Mouse (Mus musculus): Measurements from ENCODE around the gene Hist2h4. TPM values are rescaled to one million over a fixed set of nuclear protein-coding genes. Genes with fewer than 3 reads are reported as not detected.

Hist2h4 gene
- polyA plus RNA-seq, 1 experiment from 2014 or later, result 8.7 TPM

DNA sequence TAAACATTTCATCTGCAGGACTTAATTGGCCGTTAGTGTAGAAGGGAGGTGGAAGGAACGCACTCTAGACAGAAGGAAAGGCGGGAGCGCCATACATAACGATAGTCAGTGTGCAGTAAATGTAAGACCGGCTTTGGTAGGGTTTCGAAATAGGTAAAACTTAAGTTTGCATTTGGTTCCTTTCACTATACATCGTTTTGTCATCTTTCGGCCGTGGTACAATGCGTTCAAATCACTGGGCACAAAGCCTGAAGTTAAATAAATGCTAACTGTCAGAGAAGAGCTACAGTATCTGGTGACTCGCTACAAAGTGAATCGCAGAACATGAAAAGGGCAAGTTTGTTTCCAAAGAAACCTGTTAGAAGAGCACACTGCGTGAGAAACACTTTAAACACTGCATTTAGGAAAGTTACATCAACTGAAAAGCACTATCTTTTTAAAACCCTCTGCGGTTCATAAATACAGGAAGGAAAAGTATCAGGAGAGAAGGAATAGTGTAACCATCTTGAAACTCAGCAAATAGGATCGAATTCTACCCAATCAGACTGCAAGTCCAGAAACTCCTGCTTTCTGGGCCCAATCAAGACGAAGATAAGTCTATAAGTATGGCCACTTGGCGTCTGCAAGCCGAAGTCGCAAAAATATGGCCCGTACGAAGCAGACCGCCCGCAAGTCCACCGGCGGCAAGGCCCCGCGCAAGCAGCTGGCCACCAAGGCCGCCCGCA lies 5.1 kb upstream of the Hist2h4 start, which contains the start of gene Hist2h3b:
Gene Hist2h3b, plus strand, starts transcription at position 604 of the 725 bp plus-strand sequence.
- Histone ChIP-seq H3K4me2 (replicated peaks) (peak within 1 kb of the TSS; percentile 85), H3K36me3 (no peaks in the 10 kb centered on the region), H3K4me3 (replicated peaks) (peak within 1 kb of the TSS; percentile 57), H3K4me1 (peaks cover 21% of the 10 kb centered on the region), H3K9me3 (replicated peaks) (no peaks in the 10 kb centered on the region), H3K27ac (replicated peaks) (peak within 1 kb of the TSS; percentile 96), H3K27me3 (no peaks in the 10 kb centered on the region), H3K9ac (peak within 1 kb of the TSS; percentile 37; the same call in 1 of the 2 replicates)
- peak; percentile 80 for ATAC-seq (ENCODE audit: insufficient number of reproducible peaks, low FRiP score, low TSS enrichment, low read depth)
- 16% methylated on average over 30 of the region's 30 CpGs for WGBS

- H3K4me3 ChIP-seq (replicated peaks), result no peak overlapping the region
- H3K36me3 ChIP-seq, result no peaks in the 10 kb centered on the region
- ATAC-seq (ENCODE audit: insufficient number of reproducible peaks, low FRiP score, low TSS enrichment, low read depth), result no peak
- H3K9ac ChIP-seq, result no peak overlapping the region
- H3K4me1 ChIP-seq, result peaks cover 21% of the 10 kb centered on the region
- no peaks in the 10 kb centered on the region for H3K9me3 ChIP-seq (replicated peaks)
- WGBS, result 74% methylated on average over 4 of the region's 4 CpGs
- peak overlapping the region; percentile 95 for H3K27ac ChIP-seq (replicated peaks)
- H3K4me2 ChIP-seq (replicated peaks), result peak overlapping the region; percentile 49
- H3K27me3 ChIP-seq, result no peaks in the 10 kb centered on the region
These were observed 4.4 kb upstream of the Hist2h4 start for GRCm38 (mm10) chr3:96267541-96267940.

- Histone ChIP-seq H3K9me3 (replicated peaks) (no peaks in the 10 kb centered on the region), H3K27me3 (no peaks in the 10 kb centered on the region), H3K9ac (no peak overlapping the region), H3K36me3 (no peaks in the 10 kb centered on the region), H3K4me1 (peaks cover 31% of the 10 kb centered on the region), H3K27ac (replicated peaks) (no peak overlapping the region), H3K4me2 (replicated peaks) (no peak overlapping the region), H3K4me3 (replicated peaks) (no peak overlapping the region)
- WGBS, result 86% methylated on average over 8 of the region's 8 CpGs
- ATAC-seq (ENCODE audit: insufficient number of reproducible peaks, low FRiP score, low TSS enrichment, low read depth), result no peak
These were observed 3.1 kb upstream of the Hist2h4 start for GRCm38 (mm10) chr3:96266132-96266710.

DNA sequence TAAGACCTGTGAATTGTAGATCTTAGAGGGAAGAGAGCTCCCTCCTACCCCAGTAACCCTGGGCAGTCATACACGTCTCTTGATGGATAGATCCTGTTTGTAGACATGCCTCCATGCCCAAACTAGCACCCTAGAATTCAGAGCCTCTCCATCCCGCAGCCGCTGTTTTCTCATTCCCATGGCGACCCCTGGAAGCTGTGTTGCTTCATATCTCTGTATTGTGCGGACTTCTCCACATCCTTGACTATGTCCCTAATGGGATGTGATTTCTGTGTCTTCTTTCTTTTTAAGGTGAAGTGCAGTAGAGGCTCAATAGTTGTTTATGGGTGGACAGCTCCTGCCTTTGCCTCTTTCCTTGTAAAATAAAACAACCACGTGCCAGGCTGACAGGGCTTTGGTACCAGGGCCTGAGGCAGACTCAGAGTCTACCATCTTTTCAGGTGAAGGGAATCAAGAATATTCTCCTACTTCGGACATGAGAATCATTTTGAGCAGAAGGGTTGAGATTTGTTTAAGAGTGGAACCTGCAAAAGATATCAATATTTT lies 1.4 kb upstream of the Hist2h4 start:
- Histone ChIP-seq H3K4me3 (replicated peaks) (peak overlapping the region; percentile 68), H3K9me3 (replicated peaks) (no peaks in the 10 kb centered on the region), H3K4me1 (peaks cover 28% of the 10 kb centered on the region), H3K27ac (replicated peaks) (peak overlapping the region; percentile 99), H3K27me3 (no peaks in the 10 kb centered on the region), H3K9ac (0 out of 2 replicates have a peak overlapping the region, but pooled peaks have one; percentile 50), H3K36me3 (no peaks in the 10 kb centered on the region), H3K4me2 (replicated peaks) (peak overlapping the region; percentile 65)
- ATAC-seq (ENCODE audit: insufficient number of reproducible peaks, low FRiP score, low TSS enrichment, low read depth), result no peak
- 72% methylated on average over 7 of the region's 7 CpGs for WGBS

DNA sequence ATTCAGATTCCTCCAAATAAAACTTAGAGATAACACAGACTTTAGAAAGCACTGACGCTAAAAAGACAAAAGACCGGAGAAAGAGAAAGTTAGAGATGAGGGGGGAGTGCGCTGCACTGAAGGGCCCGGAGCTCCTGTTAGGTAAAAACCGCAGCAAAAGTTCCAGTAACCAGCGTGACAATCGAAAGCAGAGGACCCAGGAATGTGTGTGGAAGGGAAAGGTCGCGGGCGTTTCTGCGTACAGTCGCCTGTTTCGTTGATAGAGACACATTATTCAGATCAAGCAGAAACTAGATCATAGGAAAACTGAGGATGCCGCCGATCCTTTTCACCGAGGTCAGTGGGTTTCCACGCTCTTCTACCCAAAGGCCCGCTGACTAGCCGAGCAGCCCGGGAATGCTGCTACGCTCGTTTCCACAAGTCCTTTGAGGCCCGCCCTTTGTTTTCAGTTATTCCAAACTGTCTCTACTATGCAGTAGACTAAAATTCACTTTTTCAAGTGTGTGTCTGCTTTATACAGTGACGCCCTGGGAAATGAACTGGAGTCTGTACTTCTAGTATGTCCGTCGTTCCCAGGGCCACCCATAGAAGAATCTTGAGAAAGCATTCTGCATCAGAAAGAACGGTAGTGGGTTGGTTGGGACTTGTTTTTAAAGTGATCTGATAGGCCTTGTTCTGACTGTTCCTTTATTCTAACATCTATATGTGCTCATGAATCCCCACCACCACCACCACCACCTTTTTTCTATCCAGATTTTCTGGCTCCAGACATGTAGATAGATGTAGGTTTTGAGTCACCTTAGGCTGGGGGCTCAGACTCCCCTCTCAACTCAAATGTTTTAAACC lies 670 bp upstream of the Hist2h4 start:
- H3K4me3 ChIP-seq (replicated peaks), result peak overlapping the region; percentile 68
- 3% methylated on average over 27 of the region's 27 CpGs for WGBS
- H3K36me3 ChIP-seq, result no peaks in the 10 kb centered on the region
- H3K27ac ChIP-seq (replicated peaks), result peak overlapping the region; percentile 99
- peak overlapping the region; percentile 65 for H3K4me2 ChIP-seq (replicated peaks)
- H3K27me3 ChIP-seq, result no peaks in the 10 kb centered on the region
- peaks cover 28% of the 10 kb centered on the region for H3K4me1 ChIP-seq
- peak; percentile 56; the same call in 1 of the 2 replicates for ATAC-seq (ENCODE audit: insufficient number of reproducible peaks, low FRiP score, low TSS enrichment, low read depth)
- no peaks in the 10 kb centered on the region for H3K9me3 ChIP-seq (replicated peaks)
- peak overlapping the region; percentile 50 for H3K9ac ChIP-seq

- H3K4me3 ChIP-seq (replicated peaks), result peak overlapping the region; percentile 68
- H3K27ac ChIP-seq (replicated peaks), result peak overlapping the region; percentile 99
- H3K9ac ChIP-seq, result peak overlapping the region; percentile 74
- H3K9me3 ChIP-seq (replicated peaks), result no peaks in the 10 kb centered on the region
- H3K4me2 ChIP-seq (replicated peaks), result peak overlapping the region; percentile 65
- WGBS, result under 1% methylated on average over 19 of the region's 19 CpGs
- H3K27me3 ChIP-seq, result no peaks in the 10 kb centered on the region
- H3K4me1 ChIP-seq, result peaks cover 21% of the 10 kb centered on the region
- H3K36me3 ChIP-seq, result no peaks in the 10 kb centered on the region
- ATAC-seq (ENCODE audit: insufficient number of reproducible peaks, low FRiP score, low TSS enrichment, low read depth), result peak; percentile 86
These were observed 765 bp downstream of the Hist2h4 start for GRCm38 (mm10) chr3:96262216-96262875.

DNA sequence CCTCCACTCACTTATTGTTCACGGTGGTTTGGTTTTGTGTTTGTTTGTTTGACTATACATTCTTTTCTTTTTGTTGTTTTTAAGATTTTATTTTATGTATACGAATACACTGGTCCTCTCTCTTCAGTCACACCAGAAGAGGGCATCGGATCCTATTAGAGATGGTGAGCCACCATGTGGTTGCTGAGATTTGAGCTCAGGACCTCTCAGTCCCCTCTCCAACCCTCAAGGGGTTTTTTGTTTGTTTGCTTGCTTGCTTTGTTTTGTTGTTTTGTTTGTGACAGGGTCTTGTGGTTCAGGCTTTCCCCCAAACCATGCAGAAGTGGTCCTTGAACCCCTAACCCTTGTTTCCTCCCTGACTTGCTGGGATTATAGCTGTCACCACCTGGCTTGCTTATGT lies 1.5 kb downstream of the Hist2h4 start:
- ATAC-seq (ENCODE audit: insufficient number of reproducible peaks, low FRiP score, low TSS enrichment, low read depth), result no peak

GRCm38 (mm10) chr3:96260220-96260619 lies 2.9 kb downstream of the Hist2h4 start:
- 94% methylated on average over 5 of the region's 5 CpGs for WGBS
- no peaks in the 10 kb centered on the region for H3K36me3 ChIP-seq

More for the DNA sequence above, 1.5 kb downstream of the Hist2h4 start:
- H3K4me1 ChIP-seq, result peaks cover 21% of the 10 kb centered on the region
- H3K27me3 ChIP-seq, result no peaks in the 10 kb centered on the region
- WGBS, result 47% methylated on average over 3 of the region's 3 CpGs
- H3K36me3 ChIP-seq, result no peaks in the 10 kb centered on the region
- H3K9ac ChIP-seq, result peak overlapping the region; percentile 74
- H3K4me2 ChIP-seq (replicated peaks), result peak overlapping the region; percentile 65
- peak overlapping the region; percentile 99 for H3K27ac ChIP-seq (replicated peaks)
- no peaks in the 10 kb centered on the region for H3K9me3 ChIP-seq (replicated peaks)
- peak overlapping the region; percentile 68 for H3K4me3 ChIP-seq (replicated peaks)

DNA sequence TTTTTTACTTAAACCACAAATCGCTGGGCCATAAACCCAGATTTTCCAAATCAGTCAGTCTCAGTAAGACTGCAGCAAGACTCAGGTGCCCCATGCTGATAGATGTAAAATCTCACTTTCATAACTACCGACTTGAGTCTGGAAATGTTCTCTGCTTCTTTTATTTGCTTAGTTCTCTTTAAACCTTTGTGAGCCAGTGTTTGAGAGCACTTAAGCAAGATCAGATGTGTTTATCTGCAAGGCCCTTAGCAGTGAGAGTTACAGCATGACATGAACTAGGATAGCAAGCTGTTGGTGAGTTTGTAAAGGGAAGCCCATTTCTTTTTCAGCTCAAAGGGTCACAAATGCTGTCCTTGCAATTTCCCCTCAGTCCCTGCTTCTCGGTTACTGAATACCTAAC lies 5.9 kb downstream of the Hist2h4 start:
- no peaks in the 10 kb centered on the region for H3K27me3 ChIP-seq
- no peak for ATAC-seq (ENCODE audit: insufficient number of reproducible peaks, low FRiP score, low TSS enrichment, low read depth)
- H3K4me3 ChIP-seq (replicated peaks), result no peak overlapping the region
- no peak overlapping the region for H3K27ac ChIP-seq (replicated peaks)
- no peaks in the 10 kb centered on the region for H3K36me3 ChIP-seq
- no peak overlapping the region for H3K4me2 ChIP-seq (replicated peaks)
- no peaks in the 10 kb centered on the region for H3K9me3 ChIP-seq (replicated peaks)
- 63% methylated on average over 3 of the region's 3 CpGs for WGBS
- peaks cover 12% of the 10 kb centered on the region for H3K4me1 ChIP-seq
- no peak overlapping the region for H3K9ac ChIP-seq

More at GRCm38 (mm10) chr3:96260220-96260619, 2.9 kb downstream of the Hist2h4 start:
- H3K4me1 ChIP-seq, result peaks cover 21% of the 10 kb centered on the region
- ATAC-seq (ENCODE audit: insufficient number of reproducible peaks, low FRiP score, low TSS enrichment, low read depth), result no peak
- H3K4me3 ChIP-seq (replicated peaks), result no peak overlapping the region
- H3K27ac ChIP-seq (replicated peaks), result no peak overlapping the region
- H3K9ac ChIP-seq, result no peak overlapping the region
- no peak overlapping the region for H3K4me2 ChIP-seq (replicated peaks)
- no peaks in the 10 kb centered on the region for H3K9me3 ChIP-seq (replicated peaks)
- no peaks in the 10 kb centered on the region for H3K27me3 ChIP-seq

DNA sequence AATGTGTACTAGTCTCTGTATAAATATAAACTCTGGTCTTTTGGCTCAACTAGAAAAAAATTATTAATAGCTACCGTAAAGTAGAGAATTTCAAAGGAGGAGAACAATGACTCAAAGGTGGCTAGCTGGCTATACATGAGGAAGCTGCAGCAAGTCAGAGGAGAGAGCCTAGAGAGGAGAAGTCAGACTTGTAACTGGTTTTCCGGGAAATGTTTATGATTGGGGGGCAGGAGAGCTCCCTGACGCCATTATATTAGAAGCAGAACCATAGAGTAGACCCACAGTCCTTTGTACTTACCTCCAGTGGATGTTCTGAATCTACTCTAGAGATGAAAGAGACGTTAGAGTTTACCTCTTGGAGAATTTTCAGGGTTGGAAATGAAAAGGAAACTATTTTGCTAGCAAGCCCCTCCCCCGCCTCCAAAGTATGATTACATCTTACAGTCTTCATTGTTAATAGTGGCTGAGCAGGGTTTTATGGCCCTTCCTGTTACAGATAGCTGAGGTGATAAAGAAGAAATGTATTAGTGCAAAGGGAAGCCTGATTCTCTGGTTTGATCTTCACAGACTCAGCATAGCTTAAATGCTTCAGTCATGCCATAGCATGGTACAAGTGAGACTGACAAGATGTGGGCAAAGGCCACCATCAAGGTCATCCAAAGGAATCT lies 7.1 kb downstream of the Hist2h4 start:
- Histone ChIP-seq H3K36me3 (no peaks in the 10 kb centered on the region), H3K4me1 (0 out of 2 replicates have a peak, but pooled peaks cover 5% of the 10 kb centered on the region), H3K9ac (no peak overlapping the region), H3K4me2 (replicated peaks) (no peak overlapping the region), H3K9me3 (replicated peaks) (no peaks in the 10 kb centered on the region), H3K27me3 (no peaks in the 10 kb centered on the region), H3K27ac (replicated peaks) (no peak overlapping the region), H3K4me3 (replicated peaks) (no peak overlapping the region)
- 68% methylated on average over 5 of the region's 5 CpGs for WGBS
- ATAC-seq (ENCODE audit: insufficient number of reproducible peaks, low FRiP score, low TSS enrichment, low read depth), result no peak
